Mouse (Mus musculus) mammary gland, adult 2 months (tissue): ENCODE data around the gene Gm8879. TPM values are rescaled to one million over a fixed set of nuclear protein-coding genes. Genes with fewer than 3 reads are reported as not detected.

Experiments
- polyA plus RNA-seq: library from polyadenylated mRNA; depleted of rRNA; stranded (reverse); fragments of >200 nt; gene quantifications from 2 replicates; pipeline ENCODE4 v1.2.3, GENCODE M21; 2012; ENCODE audit warnings: low replicate concordance; rRNA removed

The Gm8879 gene
- not detected in 2 replicates for polyA plus RNA-seq

DNA sequence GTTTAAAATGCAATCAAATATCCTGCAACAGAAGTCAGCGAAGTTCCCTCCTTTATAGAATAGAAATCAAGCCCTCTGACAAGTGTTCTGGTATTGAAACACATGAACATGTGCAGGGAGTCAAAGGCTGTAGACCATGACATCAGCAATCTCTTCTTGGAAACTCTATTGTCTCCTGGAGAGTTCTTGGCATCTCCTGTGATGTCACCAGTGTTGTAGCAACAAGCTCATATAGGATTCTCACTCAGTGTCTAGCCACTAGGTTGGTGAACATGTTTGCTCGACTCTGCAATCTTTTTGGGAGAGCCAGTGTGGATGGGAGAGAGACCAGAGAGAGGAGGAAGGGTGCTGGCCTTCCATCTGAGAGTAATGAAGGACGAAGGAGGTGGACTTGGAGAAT is at the start of gene Gm8879:
Gm8879 (plus strand) TSS at position 301 of the 400 bp plus-strand sequence.

Other genes starting within 250 kb of the Gm8879 start
- gene Gm8871, start 179.8 kb upstream of the Gm8879 start, polyA plus RNA-seq = not detected in 2 replicates
- gene Gm8857, start 179.8 kb upstream of the Gm8879 start, polyA plus RNA-seq = not detected in 2 replicates
- not detected in 2 replicates for gene Gm5861, start 55.4 kb downstream of the Gm8879 start, polyA plus RNA-seq
- not detected in 2 replicates for gene Gm8890, start 128.4 kb downstream of the Gm8879 start, polyA plus RNA-seq
- gene Speer1, start 213.9 kb downstream of the Gm8879 start, polyA plus RNA-seq = not detected in 2 replicates